Mouse (Mus musculus) left cerebral cortex, postnatal 14 days (tissue): Measurements from ENCODE around the gene A2ml1. TPM values are rescaled to one million over a fixed set of nuclear protein-coding genes. Genes with fewer than 3 reads are reported as not detected.

Experiments used
- DNase-seq, 2 experiments: peaks; one replicate each; pipeline ENCODE4 v3.0.0; 2021 to 2022; ENCODE audit warnings: low spot score in 2 of 2, mixed read lengths in 1 of 2
- intact Hi-C: fragments of 180-260 bp; cut with DNase I; formaldehyde crosslinking; loops from one replicate; pipeline ENCODE4 v1.15.1; 2025
- total RNA-seq, 2 experiments: library from RNA; stranded (reverse); gene quantifications; 2 replicates each; pipeline ENCODE4 v1.2.3; 2021

A2ml1 gene
- total RNA-seq, 2 experiments from 2014 or later = 15.3 to 19.5 TPM

- intact Hi-C loops = no loop called here
- DNase-seq = no peak
Observed at GRCm38 (mm10) chr6:128491916-128492315, 89.5 kb downstream of the A2ml1 start.

DNA sequence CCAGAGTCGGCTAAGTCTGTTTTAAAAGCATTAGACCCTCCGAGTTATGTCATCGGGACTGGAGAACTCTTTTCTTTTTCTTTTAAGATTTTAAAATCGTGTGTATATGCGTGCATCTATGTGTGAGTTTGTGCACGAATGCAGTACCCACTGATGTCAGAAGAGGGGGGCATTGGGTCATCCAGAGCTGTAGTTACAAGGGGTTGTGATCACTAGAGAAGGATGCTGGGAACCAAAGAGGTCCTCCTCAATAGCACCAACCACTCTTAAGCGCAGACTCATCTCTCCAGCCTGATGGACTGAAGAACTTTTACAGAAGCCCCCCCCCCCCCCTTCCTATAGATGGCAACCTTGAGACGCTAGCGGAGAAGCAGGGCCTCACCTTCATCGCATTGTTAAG, 91.3 kb downstream of the A2ml1 start:
- DNase-seq = no peak
- intact Hi-C loops = no loop called here

Other genes with a start within 250 kb of the A2ml1 start
- 10 to 100 TPM; 17.6 to 18.4 TPM for gene Tulp3, start 225.8 kb downstream of the A2ml1 start, total RNA-seq
- gene Rhno1, start 218.7 kb downstream of the A2ml1 start, total RNA-seq = 10 to 100 TPM; 16.3 to 18.2 TPM
- 1 to 10 TPM; 2.0 to 2.1 TPM for gene Foxm1, start 218.6 kb downstream of the A2ml1 start, total RNA-seq
- gene Tex52, start 206.2 kb downstream of the A2ml1 start, total RNA-seq = under 1 TPM in 1 of 2 experiments, not detected in 1; 0.63 TPM
- gene Gm44596, start 206.1 kb downstream of the A2ml1 start, total RNA-seq = not detected
- gene Nrip2, start 182.3 kb downstream of the A2ml1 start, total RNA-seq = 1 to 10 TPM; 7.8 to 8.0 TPM
- 10 to 100 TPM; 17.5 to 24.4 TPM for gene Itfg2, start 156.7 kb downstream of the A2ml1 start, total RNA-seq
- gene Fkbp4, start 142.9 kb downstream of the A2ml1 start, total RNA-seq = 100 to 1,000 TPM; 112 TPM
- gene Pzp, start 54.9 kb downstream of the A2ml1 start, total RNA-seq = under 1 TPM in 1 of 2 experiments, not detected in 1; 0.09 TPM
- not detected for gene Klrb1a, start 41.9 kb upstream of the A2ml1 start, total RNA-seq
- not detected for gene Clec2h, start 80.8 kb upstream of the A2ml1 start, total RNA-seq
- under 1 TPM in 1 of 2 experiments, not detected in 1; 0.47 TPM for gene Klrb1, start 141.5 kb upstream of the A2ml1 start, total RNA-seq
- gene Klrb1c, start 207.6 kb upstream of the A2ml1 start, total RNA-seq = not detected
- not detected for gene Gm44511, start 244.7 kb upstream of the A2ml1 start, total RNA-seq
- not detected for gene Klrb1b, start 244.7 kb upstream of the A2ml1 start, total RNA-seq